Mouse (Mus musculus): Measurements from ENCODE around the gene C2cd4a.
A peak's percentile ranks its signal among the peaks of the same experiment; 100 is the strongest.

The C2cd4a gene

DNA sequence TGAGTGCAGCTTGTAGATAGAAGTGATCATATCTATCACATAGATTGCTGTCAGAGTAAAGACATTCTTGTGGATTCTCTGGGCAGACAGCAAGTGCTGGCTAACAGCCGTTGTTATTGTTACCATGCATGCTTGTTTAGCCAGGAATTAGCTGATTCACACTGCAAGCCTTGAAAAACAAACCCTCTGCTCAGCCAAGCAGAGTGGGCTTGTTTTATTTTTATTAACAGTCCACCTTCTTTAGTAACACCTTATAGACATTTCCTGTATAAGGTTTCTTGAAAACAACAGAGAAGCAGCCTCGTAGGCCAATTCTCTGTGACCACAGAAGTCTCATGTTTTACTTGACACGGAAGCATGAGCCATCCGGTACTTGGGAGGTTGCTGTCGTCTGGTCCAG is 2.4 kb upstream of the C2cd4a start:
- DNase-seq (ENCODE audit: low read depth, low spot score): no peak

DNA sequence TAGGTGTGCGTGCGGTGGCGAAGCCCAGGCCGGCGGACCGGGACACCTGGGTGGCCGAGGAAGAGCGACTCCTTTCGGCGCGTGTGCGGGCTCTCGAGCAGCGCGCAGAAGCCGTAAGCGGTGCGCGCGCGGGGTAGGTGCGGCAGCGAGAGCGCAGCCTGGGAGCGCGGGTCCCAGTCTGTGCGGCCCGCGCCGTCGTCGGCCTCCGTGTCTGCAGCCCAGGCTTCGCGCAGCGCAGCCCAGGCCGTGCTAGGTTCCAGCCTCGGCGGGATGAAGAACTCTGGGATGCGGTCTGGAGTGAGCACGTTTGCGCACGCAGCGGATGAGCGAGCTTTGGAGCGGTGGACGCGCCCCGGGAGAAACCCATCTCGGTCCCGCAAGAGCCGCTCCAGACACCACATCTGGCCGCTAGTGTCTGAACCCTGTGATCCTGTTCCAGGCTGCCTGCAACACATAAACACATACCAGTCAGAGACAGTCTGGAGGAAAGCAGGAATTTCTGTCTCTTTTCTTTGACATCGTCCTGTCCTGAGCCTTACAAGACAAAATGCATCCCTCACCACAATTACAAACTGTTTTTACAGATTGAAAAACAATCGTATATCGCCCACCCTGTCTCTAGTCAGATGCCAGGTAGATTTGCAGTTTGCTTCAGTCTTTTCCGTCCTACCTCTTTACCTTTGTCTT is 628 bp downstream of the C2cd4a start:
- peak; percentile 71 for DNase-seq (ENCODE audit: low read depth, low spot score)

DNA sequence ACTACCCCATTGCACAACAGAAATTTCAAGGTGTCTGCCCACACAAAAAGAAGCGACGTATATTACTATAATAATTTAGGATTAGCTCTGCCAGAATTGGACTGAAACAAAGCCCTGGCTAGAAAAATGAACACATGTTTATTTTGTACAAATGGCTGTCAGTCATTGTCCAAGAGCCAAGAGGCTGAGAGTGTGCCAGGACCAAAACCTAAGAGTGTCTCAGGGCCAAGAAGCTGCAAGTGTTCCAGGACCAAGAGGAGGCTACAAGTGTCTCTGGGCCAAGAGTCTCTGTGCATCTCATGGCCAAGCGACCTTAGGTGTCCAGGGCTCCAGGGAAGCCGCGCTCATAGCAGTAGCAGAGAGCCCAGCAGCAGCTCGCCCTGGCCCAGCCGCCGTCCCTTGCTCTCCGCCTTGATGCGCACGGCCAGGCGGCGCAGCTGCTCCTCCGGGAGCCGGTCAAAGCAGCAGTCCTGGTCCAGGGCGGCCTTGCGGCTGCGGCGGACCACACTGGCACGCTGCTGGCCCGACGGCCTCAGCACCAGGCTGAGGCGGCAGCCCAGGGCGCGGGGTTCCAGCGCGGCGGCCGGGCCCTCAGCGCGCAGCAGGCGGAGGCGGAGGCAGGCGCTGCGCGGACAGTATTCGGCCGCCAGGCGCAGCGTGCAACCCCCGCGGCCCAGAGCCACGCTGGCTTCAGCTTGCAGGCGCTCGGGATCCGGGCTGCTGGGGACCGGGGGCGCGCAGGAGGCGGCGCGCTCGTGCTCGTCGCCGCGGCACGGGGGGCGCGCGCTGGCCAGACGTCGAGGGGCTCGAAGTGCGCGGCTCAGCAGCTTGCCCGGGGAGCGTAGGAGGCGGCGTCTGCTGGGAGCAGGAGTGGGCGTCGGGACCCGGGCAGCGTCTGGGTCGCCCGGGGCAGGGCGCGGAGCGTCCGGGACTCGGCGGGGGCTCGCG is 1.4 kb downstream of the C2cd4a start:
- DNase-seq (ENCODE audit: low read depth, low spot score): peak; percentile 82

DNA sequence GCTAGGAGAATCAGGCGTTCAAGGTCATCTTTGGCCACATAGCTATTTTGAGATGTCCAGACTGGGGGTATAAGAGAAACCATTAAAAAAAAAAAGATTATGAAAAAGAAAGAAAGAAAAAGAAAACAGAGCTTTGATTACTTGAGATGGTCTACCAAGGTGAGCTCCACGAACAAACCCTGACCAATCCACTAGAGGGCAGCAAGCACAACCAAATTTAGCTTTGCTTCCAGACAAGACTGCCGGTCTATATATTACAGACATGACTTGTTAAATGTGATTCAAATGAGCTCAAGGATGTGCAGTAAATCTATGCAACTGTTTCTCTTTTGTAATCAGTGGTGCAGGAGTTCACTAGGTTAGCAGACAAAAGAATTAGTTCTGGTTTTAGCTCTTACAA is 3.9 kb downstream of the C2cd4a start:
- peak; percentile 59 for DNase-seq (ENCODE audit: low read depth, low spot score)

DNA sequence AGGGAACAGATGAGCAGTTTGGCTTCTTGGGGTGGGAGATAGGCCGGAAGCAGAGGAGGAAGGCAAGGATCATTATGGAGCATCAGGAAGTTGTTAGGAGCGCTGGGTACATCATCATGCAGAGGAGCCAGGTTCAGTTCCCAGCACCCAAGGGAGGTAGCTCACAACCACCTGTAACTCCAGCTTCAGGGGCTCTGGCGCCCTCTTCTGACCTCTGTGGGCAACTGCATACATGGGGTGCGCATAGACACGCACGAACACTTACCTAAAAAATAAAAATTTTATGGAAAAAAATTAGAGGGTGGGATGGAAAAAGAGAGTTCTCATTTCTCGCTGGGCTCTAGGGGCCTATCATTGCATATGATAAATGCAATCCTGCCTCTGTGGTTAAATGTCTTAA is 6.6 kb downstream of the C2cd4a start:
- peak; percentile 51 for DNase-seq (ENCODE audit: low read depth, low spot score)

DNA sequence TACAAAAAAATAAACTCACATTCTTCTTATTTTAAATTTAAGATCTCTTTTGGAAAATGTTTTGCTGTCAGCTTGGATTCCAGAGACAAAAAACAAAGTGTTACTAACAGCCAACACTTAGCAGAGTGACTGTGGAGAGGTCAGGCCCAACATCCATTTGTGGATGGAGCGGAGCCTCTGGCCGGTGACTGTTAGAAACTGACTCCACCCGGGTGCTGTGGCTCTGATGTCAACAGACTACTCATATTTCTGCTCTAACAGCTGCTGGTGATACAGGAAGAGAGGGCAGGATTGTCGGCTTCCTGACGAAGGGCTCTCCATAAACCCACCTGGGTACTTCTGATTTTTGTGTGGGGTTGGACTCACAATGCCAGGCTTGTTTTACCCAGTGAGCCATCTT is 9.0 kb downstream of the C2cd4a start:
- no peak for DNase-seq (ENCODE audit: low read depth, low spot score)

DNA sequence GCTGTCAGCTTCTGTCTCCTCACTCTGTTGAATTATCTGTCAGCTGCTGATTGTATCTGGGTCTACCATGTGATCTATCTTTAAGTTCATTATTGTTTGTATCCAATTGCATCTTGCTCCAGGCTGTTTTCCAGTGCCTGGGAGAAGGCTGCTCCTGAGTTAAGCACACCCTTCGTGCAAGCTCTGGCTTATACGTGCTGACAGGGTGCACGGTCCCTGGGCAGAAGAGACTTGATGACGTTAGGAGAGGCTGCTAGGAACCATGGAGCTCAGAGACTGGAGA is 13.5 kb downstream of the C2cd4a start:
- no peak for DNase-seq (ENCODE audit: low read depth, low spot score)

DNA sequence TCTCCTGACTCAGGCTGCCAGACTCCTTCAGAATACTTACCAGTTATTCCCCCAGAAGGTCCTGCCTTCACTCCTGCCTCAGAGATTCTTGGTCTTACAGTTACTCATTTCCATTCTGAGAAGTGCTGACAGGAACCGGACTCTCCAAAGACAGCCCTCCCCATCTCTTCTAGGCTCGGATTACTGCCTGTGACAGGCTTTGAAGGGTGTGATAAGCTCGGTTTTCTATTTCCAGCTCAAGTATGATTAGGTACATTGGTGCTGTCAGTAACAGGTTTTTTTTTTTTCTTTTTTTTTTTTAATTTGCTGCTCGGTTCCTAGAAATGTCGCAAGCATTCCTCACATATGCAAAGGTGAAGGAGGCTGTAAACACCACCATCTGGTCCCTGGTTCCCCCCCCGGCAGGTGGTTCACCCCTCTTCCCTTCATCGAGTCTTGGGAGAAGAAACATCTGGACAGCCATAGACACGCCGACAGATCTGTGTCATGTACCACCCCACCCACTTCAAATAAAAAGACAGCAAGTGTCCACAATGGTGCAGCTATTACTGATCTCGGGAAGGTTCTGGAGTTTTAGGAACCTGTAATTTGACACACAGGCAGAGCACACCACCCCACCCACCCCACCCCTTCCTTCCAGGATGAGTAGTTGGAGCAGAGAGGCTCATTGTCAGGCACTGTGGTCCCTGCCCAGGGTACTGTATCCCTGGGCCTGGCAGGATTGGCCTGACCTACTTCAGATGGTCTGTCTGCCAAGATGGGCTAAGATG is 14.0 kb downstream of the C2cd4a start:
- DNase-seq (ENCODE audit: low read depth, low spot score): no peak

DNA sequence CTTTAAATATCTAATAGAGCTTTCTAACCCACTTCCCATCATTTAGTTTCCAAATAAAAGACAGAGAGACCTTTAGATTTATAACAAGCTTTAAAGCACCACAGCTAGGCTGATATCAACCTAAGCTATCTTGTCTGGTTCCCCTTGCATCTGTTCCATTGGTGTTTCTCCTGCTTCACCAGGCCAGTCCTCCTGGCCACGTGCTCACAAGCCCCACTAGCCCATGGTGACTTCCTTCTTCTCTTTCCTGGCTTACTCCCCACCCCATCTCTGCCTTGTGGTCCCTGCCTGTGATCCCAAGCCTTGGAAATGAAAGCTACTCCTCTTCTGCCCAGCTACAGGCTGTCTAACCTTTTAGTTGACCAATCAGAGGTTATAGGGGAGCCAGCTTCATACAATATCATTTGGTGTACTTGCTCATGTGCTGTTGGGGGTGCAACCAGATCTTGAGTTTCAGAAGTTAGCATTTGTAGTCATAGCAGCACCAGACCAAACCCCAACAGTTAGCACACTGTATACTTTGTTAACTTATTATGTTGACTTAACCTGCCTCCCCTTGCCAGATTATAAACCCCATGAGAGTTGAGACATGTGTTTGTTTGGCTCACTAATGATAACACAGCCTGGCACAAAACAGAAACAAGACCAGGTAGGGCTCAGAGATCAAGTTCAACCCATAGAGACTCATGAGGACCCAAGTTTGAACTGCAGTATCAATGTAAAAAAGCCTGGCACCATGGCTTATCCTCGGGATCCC is 15.8 kb downstream of the C2cd4a start:
- DNase-seq (ENCODE audit: low read depth, low spot score): no peak

DNA sequence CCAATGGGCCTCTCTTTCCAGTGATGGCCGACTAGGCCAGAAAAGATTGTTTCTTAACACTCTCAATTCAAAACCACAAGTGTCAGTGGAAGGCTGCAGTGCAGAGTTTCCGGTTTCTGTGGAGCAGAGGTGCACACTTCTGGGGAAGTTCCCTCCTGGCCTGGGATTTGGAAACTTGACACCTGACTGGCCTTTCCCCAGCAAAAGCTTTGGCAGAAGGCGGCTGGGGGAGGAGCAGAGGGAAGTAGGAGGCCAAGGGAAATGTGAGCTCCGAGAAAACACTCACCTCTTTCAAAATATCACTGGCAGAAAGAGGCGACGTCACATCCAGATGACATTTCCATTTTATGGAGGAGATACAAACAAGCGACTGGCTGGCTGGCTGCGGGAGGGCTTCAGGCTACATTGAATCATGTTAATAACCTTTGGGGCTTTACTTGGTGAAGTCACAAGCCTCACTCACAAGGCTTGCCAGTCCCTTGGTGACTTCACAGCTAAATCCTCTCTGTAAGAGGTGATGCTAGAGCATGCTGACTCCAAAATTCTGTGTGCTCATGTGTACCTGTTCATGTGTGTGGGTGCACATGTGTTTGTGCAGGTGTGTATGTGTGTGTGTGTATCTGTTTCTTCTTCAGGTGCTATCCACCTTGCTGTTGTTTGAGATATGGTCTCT is 18.3 kb downstream of the C2cd4a start:
- DNase-seq (ENCODE audit: low read depth, low spot score): peak; percentile 66

DNA sequence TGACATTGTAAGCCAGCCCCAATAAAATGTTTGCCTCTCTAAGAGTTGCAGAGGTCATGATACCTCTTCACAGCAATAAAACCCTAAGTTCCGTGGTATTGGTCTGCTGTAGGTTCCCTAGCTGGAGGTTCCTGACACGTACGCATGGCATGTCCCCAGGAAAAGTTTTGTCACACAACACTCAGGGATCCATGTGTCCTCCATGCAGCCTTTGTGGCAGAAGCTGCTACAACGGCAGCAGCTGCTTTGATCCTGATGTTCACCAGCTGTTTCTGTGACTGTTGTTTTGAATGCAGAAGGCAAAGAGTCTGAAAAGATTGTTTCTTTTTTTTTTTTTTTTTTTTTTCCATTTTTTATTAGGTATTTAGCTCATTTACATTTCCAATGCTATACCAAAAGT is 19.0 kb downstream of the C2cd4a start:
- DNase-seq (ENCODE audit: low read depth, low spot score): no peak

DNA sequence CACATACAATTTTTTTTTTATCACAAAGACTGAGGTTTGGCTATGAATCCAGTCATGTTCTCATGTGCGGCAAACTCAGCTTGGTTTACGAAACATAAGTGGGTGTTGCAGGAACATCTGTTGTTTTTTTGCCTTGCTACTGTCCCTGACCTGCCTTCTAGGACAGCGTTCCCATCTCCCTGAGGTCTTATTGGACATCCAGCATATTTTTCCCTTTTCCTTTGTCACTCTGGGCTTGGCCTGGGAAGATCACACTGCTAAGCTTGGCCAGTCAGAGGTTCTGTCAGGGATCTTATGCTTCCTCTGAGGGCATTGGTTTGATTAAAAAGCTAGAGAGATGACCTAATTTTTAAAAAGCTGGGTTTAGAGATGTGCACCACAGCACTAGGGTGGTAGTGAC is 21.0 kb downstream of the C2cd4a start:
- DNase-seq (ENCODE audit: low read depth, low spot score): no peak

DNA sequence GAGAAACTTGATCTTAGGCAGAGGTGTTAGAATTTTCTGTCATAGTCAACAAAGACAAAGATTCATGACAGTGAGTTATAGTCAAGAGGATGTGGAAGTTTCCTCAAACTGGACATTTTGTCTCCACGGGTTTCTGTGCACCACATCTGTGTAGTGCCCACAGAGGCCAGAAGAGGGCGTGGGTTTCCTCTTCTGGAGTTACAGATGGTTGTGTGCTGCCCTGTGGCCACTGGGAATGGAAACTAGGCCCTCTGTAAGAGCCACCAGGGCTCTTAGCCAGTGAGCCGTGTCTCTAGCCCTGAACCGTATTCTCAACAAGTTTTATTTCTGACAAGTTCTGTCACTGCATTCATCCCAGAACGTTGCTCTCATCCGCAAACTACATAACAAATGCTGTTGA is 21.6 kb downstream of the C2cd4a start:
- DNase-seq (ENCODE audit: low read depth, low spot score): peak; percentile 61

DNA sequence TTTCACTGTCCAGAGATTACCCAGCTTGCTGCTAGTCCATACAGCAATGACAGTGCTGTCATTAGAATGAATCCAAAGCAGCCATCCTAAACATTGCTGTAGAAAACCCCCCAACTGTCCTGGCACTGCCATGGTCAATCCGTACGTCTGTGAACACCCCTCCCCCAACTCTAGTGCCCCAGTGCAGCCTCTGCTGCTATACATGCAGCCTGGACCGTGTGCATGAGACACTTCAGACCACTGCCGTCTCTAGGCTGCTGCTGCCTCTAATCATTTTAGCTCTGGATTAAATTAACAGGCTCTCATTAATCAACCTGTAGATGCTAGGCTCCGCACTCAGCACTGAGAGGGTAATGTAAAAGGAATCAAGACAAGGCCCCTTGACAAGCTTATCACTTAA is 25.1 kb downstream of the C2cd4a start:
- no peak for DNase-seq (ENCODE audit: low read depth, low spot score)

DNA sequence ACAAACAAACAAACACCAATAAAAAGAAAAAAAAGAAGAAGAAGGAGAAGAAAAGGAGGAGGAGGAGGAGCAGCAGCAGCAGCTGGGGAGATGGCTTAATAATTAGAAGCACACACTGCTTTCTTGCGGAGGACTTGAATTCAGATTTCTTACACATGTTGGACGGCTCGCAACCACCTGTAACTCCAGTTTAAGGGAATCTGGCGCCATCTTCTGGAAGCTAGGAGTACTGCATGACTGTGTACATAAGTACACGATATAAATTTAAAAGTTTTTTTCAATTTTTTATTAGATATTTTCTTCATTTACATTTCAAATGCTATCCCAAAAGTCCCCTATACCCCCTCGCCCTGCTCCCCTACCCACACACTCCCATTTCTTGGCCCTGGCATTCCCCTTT is 29.9 kb downstream of the C2cd4a start:
- peak; percentile 65 for DNase-seq (ENCODE audit: low read depth, low spot score)

DNA sequence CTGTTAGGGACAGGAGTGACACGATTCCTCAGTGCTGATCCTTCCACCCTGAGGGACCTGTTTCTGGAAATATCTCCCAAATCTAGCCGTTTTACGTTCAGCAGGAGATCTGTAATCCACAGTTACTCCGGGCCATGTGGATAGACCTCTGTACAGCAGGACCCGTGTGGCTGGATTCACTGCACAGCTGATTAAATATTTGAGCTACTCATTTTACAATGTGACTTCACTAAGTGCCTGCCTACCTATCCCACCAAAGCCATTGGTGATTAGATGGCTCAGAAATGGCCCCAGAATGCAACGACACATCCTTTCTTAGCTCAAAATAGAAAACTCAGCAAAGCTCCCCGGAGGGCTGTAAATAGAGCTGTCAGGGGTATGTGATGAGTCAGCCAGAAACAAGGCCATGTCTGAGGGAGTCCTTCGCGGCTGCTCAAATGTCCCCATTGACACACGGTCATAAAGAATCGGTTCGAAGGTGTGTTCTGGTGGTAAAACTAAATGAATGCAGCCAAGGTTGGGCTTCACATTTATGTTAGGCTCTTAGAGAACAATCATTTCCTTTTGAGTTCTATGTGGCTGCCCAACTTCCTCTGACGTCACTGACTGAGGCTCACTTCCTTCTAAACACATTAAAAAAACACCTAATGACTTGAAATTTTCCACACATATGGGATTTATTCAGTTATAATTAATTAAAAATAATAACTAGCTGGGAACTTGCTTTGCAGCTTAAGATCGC is 32.9 kb downstream of the C2cd4a start:
- DNase-seq (ENCODE audit: low read depth, low spot score): no peak

DNA sequence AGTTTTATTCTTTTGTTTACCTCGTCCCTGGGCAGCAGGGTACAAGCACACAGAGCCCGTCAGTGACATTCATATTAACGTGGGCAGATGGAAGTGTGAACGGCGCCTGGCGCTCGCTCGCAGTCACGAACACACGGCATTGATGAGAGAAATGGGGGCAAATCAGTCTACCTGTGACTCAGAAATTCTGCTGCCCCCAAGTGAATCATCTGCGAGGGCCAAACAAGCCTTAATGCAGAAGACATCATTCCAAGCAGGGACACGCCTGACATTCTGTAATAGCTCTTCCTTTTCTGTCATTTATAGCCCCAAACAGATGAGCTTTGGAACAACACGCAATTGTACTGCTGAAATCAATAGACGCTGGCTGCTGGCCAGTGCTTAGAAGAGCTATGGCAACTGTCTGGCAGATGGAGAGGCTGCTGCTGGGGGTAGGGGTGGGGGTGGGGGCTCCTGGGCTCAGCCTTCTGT is 36.9 kb downstream of the C2cd4a start:
- DNase-seq (ENCODE audit: low read depth, low spot score): no peak

DNA sequence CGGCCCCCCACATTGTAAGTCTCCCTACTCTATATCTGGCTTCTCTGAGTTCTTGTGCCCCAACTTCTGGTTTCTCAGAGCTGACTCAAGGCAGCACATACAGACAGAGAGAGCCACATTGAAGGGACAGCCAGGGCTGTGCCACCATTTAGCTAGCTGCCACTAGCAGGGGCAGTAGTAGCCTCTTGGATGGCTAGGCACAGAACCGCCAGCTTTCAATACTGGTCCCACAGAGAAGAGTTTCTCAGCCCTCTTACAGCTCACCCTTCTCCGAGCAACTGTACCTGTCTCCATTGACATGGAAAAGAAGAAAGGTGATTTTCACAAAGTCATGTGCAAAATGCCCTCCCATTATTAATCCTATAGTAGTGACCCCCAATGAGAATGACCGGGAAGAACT is 37.5 kb downstream of the C2cd4a start:
- no peak for DNase-seq (ENCODE audit: low read depth, low spot score)

DNA sequence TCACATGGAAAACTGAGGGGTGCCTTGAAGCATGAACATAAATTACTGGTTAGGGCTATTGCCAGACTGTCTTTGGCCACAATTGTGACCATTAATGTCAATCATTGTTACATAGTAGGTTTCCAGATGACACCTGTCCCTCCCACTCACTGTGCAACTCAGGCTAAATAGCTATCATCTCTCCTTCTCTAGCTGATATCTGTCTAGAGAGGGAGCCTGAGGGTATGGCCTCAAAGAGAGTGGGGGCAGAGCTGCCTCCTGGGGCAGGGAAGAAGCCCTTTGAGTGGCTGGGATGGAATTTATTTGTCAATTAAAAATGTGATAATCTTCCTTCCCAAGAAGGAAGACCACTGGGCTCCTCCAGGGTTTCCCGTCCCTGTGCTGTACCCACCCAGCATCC is 37.9 kb downstream of the C2cd4a start:
- DNase-seq (ENCODE audit: low read depth, low spot score): no peak

DNA sequence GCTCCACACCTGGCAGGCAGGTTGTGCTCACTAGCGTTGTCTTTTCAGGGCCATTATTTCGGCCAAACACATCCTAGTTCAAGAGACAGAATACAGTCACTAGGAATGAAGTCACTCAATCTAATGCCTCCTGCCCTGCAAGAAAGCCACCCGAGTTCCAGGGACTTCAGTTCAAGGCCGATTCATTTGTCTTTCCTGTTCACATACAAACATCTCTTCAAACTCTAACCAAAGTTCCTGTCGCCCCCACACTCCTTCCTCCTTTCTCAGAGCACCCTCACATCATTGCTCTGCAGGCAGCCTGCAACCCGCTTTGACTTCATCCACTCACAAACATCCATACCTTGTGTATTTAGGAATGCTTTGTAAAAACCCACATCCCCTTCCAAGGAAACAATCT is 38.6 kb downstream of the C2cd4a start:
- DNase-seq (ENCODE audit: low read depth, low spot score): no peak

Data from R1 (cell line).